ENCODE assay signal across 17 mouse cellular contexts in the genomic region with DNA sequence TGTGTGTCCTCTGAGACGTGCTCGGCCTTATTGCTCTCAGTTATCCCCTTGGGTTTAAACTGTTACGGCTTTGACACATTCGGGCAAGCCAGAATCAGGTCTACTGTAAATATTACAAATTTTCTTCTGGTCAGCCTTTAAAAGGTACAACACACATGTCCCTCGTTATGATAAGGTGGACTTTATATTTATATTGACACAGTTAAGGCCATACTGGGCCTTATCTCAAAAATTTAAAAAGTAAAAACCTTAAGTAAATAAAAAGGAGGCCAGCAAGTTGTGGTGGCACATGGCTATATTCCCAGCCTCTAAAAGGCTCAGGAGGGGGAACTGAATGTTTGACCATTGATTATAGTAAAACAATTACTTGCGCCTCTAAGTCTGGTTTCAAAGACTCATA.
"Had no signal": no experiment of that assay in that cellular context is flagged by ENCODE, and none has a peak within 500 bp of the region (broad histone marks: within the 10 kb centered on the region; RNA-seq: fewer than 3 reads in every experiment).

No protein-coding gene starts in this region.

- H3K4me3 ChIP-seq: kidney, embryonic 15.5 days; liver, embryonic 13.5 days; midbrain, embryonic 12.5 days; midbrain, embryonic 15.5 days; neural tube, embryonic 12.5 days; neural tube, embryonic 15.5 days had no signal

- H3K4me1 ChIP-seq: liver, embryonic 13.5 days; midbrain, embryonic 12.5 days; midbrain, embryonic 15.5 days; neural tube, embryonic 12.5 days; neural tube, embryonic 15.5 days had no signal

- H3K9me3 ChIP-seq: kidney, embryonic 15.5 days; liver, embryonic 13.5 days; midbrain, embryonic 12.5 days; midbrain, embryonic 15.5 days; neural tube, embryonic 12.5 days; neural tube, embryonic 15.5 days had no signal

- H3K36me3 ChIP-seq: kidney, embryonic 15.5 days; liver, embryonic 13.5 days; midbrain, embryonic 12.5 days; midbrain, embryonic 15.5 days; neural tube, embryonic 12.5 days; neural tube, embryonic 15.5 days had no signal

- H3K4me2 ChIP-seq: kidney, embryonic 15.5 days; liver, embryonic 13.5 days; lung, embryonic 14.5 days; midbrain, embryonic 12.5 days; midbrain, embryonic 15.5 days; neural tube, embryonic 12.5 days; neural tube, embryonic 15.5 days had no signal

- H3K27ac ChIP-seq: kidney, embryonic 15.5 days; liver, embryonic 13.5 days; midbrain, embryonic 12.5 days; midbrain, embryonic 15.5 days; neural tube, embryonic 12.5 days; neural tube, embryonic 15.5 days had no signal

- H3K9ac ChIP-seq: kidney, embryonic 15.5 days; liver, embryonic 13.5 days; lung, embryonic 14.5 days; midbrain, embryonic 12.5 days; midbrain, embryonic 15.5 days; neural tube, embryonic 12.5 days; neural tube, embryonic 15.5 days had no signal

- H3K27me3 ChIP-seq: kidney, embryonic 15.5 days; liver, embryonic 13.5 days; midbrain, embryonic 12.5 days; midbrain, embryonic 15.5 days; neural tube, embryonic 12.5 days; neural tube, embryonic 15.5 days had no signal

- ATAC-seq: hindbrain, embryonic 16.5 days; midbrain, embryonic 15.5 days had no signal

- DNase-seq: kidney, adult 11 months; kidney, adult 8-10 months; kidney, postnatal 14 days; kidney, postnatal 4 days; layer of hippocampus, adult 9-11 months; liver, embryonic 13.5 days; lung, embryonic 14.5 days; right cerebral cortex, adult 18-20 months; right cerebral cortex, postnatal 14 days; right cerebral cortex, postnatal 4 days; thymus, postnatal 25 days had no signal
